Mouse (Mus musculus) layer of hippocampus, adult 11-12 months (tissue): ENCODE results near the gene Sgms1.

Experiments
- DNase-seq: peaks from one replicate; pipeline ENCODE4 v3.0.0; 2022; ENCODE audit warnings: low spot score

The Sgms1 gene

DNA sequence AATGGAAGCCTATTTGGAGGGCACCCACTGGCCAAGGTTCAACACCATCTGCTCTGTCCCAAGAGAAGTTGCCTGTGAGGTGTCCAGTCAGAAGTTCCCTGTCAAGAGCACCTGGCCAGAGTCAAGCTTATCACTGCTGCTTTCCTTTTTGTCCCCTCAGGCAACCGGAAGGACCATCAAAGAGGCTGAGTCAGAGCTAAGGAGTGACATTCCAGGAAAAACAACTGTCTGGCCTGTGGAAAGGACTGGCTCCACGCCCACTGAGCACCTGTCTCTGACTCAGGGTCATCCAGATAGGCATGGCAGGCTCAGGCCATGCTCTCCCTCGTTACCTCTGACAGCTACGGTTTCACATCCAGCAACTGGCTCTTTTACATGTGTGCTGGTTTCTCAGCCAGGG, 147.4 kb downstream of the Sgms1 start:
- DNase-seq: no peak

GRCm38 (mm10) chr19:32240417-32240990, 149.0 kb downstream of the Sgms1 start:
- DNase-seq: no peak

DNA sequence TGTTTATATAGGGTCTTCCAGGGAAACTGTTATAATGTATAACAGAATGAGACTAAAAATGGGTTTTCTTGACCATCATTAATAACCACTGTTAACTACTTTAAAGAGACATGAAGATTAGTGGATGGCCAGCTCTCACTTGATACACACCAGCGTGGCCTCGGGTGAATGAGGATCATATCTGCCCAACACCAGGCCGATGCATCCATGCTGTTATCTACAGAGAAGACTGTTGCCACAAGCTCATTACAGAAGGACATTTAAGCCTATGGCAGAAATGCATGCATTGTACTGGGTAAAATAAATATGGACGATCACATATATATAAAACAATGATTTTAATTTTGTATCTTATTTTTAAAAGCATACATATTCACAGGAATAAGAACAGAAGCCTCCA, 149.6 kb downstream of the Sgms1 start:
- no peak for DNase-seq

- no peak for DNase-seq
Measured at GRCm38 (mm10) chr19:32239459-32239792, 150.1 kb downstream of the Sgms1 start.

GRCm38 (mm10) chr19:32238722-32239458, 150.6 kb downstream of the Sgms1 start:
- DNase-seq: no peak

DNA sequence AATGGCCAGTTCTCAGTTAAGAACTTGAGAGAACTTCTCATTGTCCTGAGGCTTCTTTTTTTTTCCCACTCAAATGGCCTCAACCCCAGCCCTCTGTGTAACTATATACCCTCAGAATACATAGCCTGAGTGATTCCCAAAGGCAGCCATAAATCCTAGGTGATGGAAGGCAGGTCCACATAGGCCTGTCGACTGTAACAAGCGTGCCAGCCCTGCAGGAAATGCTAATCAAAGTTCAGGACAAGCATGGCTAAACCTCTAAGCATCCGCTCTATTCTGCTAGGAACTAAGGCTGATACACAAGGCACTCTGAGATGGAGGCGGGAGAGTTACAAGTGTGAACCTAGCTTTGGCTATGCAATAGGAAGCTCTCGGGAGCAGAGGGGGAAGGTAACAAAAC, 151.8 kb downstream of the Sgms1 start:
- DNase-seq: no peak

DNA sequence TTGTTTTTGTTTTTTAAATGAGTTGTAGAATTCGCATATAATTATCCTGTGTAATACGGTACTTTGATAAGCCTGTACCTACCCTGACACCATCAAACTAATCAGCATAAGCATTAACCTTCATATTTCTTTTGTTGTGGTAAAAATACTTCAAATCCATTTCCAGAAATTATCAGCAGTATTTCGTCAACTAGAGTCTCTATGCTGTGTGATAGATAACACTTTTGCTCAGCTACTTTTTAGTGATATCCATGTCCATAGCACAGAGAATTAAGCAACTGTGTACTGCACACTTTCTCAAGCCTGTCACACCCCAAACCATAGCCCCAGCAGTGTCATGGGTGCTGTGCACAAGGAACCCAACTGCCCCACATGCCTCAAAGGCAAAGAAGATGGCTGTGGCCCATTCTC, 152.3 kb downstream of the Sgms1 start:
- no peak for DNase-seq

- no peak for DNase-seq
Measured at GRCm38 (mm10) chr19:32234717-32235434, 154.6 kb downstream of the Sgms1 start.

GRCm38 (mm10) chr19:32231292-32231691, 158.2 kb downstream of the Sgms1 start:
- DNase-seq: peak; percentile 31

DNA sequence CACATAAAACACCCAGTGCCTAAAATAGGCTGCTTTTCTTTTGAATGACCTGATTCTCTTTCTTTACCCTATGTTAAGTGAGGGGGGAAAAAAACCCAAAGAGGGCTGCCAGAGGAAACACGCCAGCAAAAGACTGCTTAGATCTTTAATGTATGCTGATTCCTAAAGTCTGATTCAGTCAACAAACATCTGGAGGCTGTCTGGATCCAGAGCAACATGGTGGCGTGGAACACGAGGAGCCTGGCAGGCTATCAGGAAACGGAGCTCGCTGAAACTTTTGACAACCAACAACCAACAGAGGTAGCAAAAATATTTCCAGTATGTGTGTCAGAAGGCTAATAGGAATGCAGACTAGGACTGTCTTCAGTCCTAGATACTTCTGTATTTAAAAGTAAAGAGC, 158.7 kb downstream of the Sgms1 start:
- no peak for DNase-seq

DNA sequence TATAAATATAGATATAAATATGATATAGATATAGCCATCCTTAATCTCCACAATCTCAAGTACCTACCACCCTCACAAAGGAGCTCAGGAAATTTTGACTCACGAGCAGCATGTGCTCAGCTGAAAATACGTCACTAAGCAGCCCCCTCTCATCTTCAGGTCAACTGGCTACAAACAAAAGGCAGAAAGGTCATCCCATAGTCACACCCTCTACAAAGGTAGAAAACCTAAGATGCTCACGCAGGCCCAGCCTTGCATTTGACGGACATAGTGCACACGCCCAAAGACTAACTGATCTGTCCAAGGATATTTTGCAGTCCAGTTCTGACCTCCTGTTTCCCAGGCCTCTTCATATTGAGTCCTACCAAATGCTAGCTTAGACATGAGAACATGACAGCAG, 159.2 kb downstream of the Sgms1 start:
- no peak for DNase-seq

GRCm38 (mm10) chr19:32229776-32230175, 159.7 kb downstream of the Sgms1 start:
- no peak for DNase-seq

- no peak for DNase-seq
Measured at GRCm38 (mm10) chr19:32227175-32227574, 162.3 kb downstream of the Sgms1 start.

DNA sequence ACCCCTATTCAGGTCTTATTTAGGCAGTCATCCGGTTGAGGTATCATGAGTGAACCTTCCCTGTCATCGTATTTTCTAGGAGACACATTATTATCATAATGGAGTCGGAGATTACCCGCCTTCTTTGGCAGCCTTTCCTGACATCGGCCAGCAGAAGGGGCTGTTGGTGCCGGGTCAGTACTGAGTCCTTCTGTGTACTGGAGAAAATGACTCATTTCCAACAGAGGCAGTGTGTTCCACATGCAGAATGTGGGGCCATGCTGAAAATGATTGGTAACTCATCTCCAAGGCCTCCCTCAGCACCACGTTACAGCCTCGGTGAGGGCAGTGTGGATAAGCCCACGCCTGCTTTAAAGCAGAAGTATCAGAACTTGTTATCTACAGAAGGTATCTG, 164.4 kb downstream of the Sgms1 start:
- no peak for DNase-seq

DNA sequence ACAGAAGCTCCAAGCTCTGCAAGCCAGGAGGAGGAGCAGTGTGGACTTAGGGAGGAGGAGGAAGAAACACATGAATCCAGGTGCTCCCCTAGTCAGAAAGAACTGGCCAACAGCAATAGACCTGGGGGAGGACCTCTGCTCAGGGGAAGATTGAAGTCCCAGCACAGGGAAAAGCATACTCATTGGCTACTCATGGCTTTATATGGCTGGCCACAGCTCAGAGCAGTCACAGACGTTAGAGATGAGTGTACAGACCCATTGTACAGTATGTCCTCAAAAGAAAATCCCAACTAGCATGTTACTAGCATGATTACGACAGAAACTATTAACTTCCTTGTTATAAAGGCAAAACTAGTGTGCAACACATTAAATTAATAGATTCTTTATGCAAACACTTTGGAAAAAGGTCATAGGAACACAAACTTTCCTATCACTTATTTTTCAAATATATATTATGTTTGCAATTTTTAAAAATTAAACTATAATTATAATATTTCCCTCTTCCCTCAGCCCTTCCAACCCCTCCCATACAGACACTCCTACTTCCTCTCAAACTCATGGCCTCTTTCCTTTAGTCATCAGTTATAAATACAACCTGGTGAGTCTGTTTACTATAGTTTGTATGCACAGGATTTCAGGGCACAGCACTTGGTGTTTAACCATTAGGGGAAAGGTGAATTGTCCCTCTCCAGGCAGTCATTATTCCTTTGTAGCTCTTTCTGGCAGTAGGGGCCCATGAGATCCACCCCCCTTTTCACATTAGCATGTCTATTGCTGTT, 165.0 kb downstream of the Sgms1 start:
- no peak for DNase-seq

- DNase-seq: no peak
Measured at GRCm38 (mm10) chr19:32223751-32224174, 165.8 kb downstream of the Sgms1 start.

DNA sequence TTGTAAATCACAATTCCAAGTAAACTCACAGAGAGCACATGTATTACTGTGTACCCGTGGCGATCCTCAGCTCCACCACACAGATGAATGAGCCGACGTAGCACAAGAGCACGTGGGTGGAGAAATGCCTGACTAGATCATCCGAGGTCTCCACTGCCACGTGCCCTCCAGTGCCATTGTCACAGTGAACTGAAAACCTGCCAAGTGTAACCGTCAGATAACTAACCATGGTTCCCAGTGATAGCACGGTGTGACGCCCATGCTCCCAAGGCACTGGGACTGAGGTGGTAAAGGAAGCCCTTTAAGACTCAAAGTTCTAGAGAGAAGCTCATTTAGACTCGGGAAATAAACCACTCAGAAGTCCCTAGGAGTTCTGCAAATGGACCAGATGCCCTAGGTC, 167.4 kb downstream of the Sgms1 start:
- DNase-seq: no peak

DNA sequence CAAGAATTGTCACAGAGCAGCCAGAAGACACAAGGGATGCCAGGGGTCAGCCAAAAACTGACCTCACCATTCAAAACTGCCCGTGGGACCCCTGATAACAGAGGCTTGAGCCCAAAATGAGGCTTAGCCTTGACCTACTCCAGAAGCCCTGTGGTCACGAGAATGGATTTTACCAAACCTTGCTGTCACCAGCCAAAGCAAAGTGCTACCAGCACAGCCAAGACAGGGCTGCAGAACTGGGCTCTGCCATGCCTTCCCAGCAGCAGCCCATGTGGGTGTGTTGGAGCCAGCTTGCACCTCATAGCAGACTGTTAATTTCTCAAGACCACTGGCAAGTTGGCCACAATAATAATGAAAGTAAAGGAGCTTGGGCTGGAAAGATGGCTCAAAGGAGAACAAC, 168.5 kb downstream of the Sgms1 start:
- no peak for DNase-seq

DNA sequence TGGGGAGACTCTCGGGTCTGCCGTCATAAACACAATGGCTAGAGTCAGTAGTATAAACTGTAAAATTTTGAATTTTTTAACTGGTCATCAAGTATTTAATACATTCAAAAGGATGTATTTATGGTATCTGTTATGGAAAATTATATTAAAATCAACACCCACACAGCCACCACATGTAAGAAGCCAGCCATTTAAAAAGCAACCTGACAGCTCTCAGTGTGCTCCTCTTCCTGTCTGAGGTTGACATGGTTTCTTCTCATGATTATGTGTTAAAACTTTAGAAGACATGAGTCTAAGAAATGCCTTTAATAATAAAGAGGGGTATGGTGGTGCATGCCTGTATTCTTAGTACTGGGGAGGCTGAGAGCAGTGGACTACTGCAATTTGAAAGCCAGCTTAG, 172.8 kb downstream of the Sgms1 start:
- DNase-seq: no peak

DNA sequence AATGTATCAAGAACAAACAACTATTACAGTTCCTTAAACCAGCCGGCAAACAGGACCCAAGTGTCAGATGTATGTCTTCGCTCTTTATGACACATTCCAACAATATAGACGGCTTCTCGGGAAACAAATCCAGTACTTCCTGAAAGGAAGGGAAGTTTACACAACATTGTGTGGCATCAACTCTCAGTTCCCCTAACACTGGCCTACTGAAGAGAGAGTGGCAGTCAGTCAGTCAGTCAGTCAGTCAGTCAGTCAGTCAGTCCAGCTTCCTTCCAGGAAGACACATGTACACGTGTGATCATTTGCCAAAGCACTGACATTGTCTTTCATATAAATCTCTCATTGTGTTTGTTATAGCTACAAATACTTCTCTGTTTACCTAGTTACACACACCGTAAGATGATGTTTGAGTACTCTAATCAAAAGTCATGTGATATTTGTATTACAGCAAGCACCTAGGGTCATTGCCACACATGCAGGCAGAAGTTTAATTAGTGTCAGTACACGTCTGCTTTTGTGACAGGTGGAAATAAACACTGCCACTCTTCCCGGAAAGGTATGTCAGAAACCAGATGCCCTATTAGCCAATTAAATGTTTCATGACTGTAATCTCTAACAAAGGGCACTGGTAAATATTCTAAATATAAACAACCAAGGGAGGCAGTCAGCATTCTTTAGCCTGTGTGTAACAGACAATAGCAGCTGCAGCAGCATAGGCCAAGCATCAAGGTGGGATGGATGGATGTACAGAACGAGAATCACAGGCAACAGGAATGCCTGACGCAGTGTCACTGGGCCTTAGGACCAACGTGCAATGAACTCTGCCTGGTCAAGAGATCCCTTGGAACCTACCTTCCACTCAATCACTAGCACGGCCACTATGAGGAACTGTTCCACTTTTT, 174.4 kb downstream of the Sgms1 start:
- no peak for DNase-seq

GRCm38 (mm10) chr19:32213577-32213976, 175.9 kb downstream of the Sgms1 start:
- DNase-seq: no peak

DNA sequence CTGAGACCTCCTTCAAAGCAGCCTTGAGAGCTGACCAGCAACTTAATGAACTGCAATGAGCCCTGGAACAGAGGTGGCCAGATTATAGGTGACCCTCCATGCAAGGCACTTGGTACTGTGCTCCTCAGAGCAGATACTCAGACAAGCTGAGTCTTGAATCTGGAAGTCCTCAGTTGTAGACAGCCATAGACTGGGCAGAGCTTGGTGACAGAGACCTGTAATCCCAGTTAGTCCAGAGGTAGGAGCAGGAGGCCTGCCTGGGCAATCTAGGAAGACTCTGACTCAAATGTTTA, 178.3 kb downstream of the Sgms1 start:
- no peak for DNase-seq
